Mouse (Mus musculus) cerebellum, postnatal 10 days (tissue): ENCODE measurements at regions not wholly inside any gene's neighbourhood (a gene's known extent, or its start where the extent isn't known, plus 50 kb on each side); places are given as distances from the start of the nearest gene placed in this dataset.
A peak's percentile ranks its signal among the peaks of the same experiment; 100 is the strongest.

Experiments
- DNase-seq, 2 experiments: peaks; one replicate each; pipeline ENCODE4 v3.0.0; 2021; ENCODE audit warnings: mixed read lengths in 2 of 2

GRCm38 (mm10) chr13:83041506-83041905 lies 462.3 kb upstream of the Mef2c start:
- no peak for DNase-seq

- DNase-seq, result no peak
Measured at GRCm38 (mm10) chr13:83045516-83045915, 458.3 kb upstream of the Mef2c start.

- no peak for DNase-seq
Measured at GRCm38 (mm10) chr13:83045970-83046369, 457.9 kb upstream of the Mef2c start.

GRCm38 (mm10) chr13:83046571-83047123 lies 457.2 kb upstream of the Mef2c start:
- DNase-seq, result no peak

GRCm38 (mm10) chr13:83055865-83056264 lies 448.0 kb upstream of the Mef2c start:
- DNase-seq, result no peak

- no peak for DNase-seq
Measured at GRCm38 (mm10) chr13:83056415-83056814, 447.4 kb upstream of the Mef2c start.

- peak; percentile 3 for DNase-seq
Measured at GRCm38 (mm10) chr13:83064727-83065126, 439.1 kb upstream of the Mef2c start.

GRCm38 (mm10) chr13:83065201-83065600 lies 438.6 kb upstream of the Mef2c start:
- DNase-seq, result no peak

- peak in 1 of 2 experiments; percentile 3 for DNase-seq
Measured at GRCm38 (mm10) chr13:83066115-83066753, 437.6 kb upstream of the Mef2c start.

- no peak for DNase-seq
Measured at GRCm38 (mm10) chr13:83067496-83067895, 436.3 kb upstream of the Mef2c start.

GRCm38 (mm10) chr13:83068588-83068987 lies 435.2 kb upstream of the Mef2c start:
- no peak for DNase-seq

- no peak for DNase-seq
Measured at GRCm38 (mm10) chr13:83069293-83069692, 434.5 kb upstream of the Mef2c start.

- DNase-seq, result no peak
Measured at GRCm38 (mm10) chr13:83072073-83072472, 431.8 kb upstream of the Mef2c start.

GRCm38 (mm10) chr13:83074219-83074965 lies 429.4 kb upstream of the Mef2c start:
- DNase-seq, result no peak

GRCm38 (mm10) chr13:83075320-83075877 lies 428.4 kb upstream of the Mef2c start:
- DNase-seq, result peak; percentile 6 to 11

GRCm38 (mm10) chr13:83076611-83077010 lies 427.2 kb upstream of the Mef2c start:
- no peak for DNase-seq

GRCm38 (mm10) chr13:83077085-83077484 lies 426.7 kb upstream of the Mef2c start:
- no peak for DNase-seq

GRCm38 (mm10) chr13:83079291-83079690 lies 424.5 kb upstream of the Mef2c start:
- no peak for DNase-seq

GRCm38 (mm10) chr13:83084948-83085347 lies 418.9 kb upstream of the Mef2c start:
- no peak for DNase-seq

- no peak for DNase-seq
Measured at GRCm38 (mm10) chr13:83099908-83100307, 403.9 kb upstream of the Mef2c start.

- no peak for DNase-seq
Measured at GRCm38 (mm10) chr13:83110610-83111009, 393.2 kb upstream of the Mef2c start.

GRCm38 (mm10) chr13:83111503-83111902 lies 392.3 kb upstream of the Mef2c start:
- DNase-seq, result peak; percentile 54 to 56

GRCm38 (mm10) chr13:83112323-83112722 lies 391.5 kb upstream of the Mef2c start:
- DNase-seq, result no peak

GRCm38 (mm10) chr13:83112741-83113140 lies 391.1 kb upstream of the Mef2c start:
- DNase-seq, result peak in 1 of 2 experiments; percentile 8
